Mouse (Mus musculus): ENCODE data around the gene Tcf21. TPM values are rescaled to one million over a fixed set of nuclear protein-coding genes. Genes with fewer than 3 reads are reported as not detected.

Tcf21 gene
- polyA plus RNA-seq, 1 experiment from 2014 or later: 2.5 TPM

DNA sequence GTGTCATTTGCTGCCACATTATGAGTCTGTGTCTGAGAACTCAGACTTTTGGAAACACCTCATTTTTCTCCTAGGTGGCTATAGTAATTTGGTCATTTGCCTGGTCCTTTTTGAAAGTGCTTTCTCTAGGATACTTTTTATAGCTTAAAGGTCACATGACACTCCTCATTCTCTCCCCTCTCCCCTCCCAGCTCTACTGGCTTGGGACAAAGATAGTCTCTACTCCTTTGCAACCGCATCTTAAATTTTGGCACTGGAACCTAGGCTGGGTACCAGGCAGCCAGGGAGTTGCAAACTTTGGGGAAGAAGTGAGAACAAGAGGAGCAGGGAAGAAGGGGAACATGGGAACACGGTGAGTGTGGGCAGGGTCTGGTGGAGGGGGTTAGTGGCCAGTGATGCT is 5.2 kb downstream of the Tcf21 start:
- Histone ChIP-seq H3K27me3 (peaks cover 85% of the 10 kb centered on the region), H3K9me3 (no peaks in the 10 kb centered on the region), H3K9ac (no peak overlapping the region), H3K36me3 (no peaks in the 10 kb centered on the region), H3K4me2 (replicated peaks) (no peak overlapping the region), H3K27ac (no peak overlapping the region), H3K4me3 (no peak overlapping the region), H3K4me1 (peaks cover 6% of the 10 kb centered on the region; the same call in 1 of the 2 replicates)
- ATAC-seq (ENCODE audit: insufficient number of reproducible peaks, insufficient read depth, low FRiP score, low TSS enrichment): no peak
- 2% methylated on average over 2 of the region's 2 CpGs for WGBS

DNA sequence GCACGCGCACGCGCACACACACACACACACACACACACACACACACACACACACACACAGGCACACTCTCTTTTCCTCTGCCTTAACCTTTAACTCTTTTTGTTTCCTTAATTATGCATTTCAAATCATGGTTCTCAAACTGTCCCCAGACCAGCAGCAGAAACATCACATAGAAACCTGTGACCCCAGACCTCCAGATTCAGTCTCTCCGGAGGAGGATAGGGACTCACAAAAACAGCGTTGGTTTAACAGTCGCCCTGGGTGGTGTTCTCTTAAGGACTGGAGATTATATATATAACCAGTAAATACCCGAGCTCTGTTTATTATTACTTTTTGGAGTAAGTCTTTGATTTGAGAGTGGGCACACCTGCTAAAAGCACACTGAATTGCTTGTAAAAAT is 5.7 kb downstream of the Tcf21 start:
- ATAC-seq (ENCODE audit: insufficient number of reproducible peaks, insufficient read depth, low FRiP score, low TSS enrichment): no peak
- Histone ChIP-seq H3K27me3 (peaks cover 84% of the 10 kb centered on the region), H3K4me1 (peaks cover 6% of the 10 kb centered on the region; the same call in 1 of the 2 replicates), H3K27ac (no peak overlapping the region), H3K4me3 (no peak overlapping the region), H3K36me3 (no peaks in the 10 kb centered on the region), H3K4me2 (replicated peaks) (no peak overlapping the region), H3K9ac (no peak overlapping the region), H3K9me3 (no peaks in the 10 kb centered on the region)
- 0% methylated on average over 4 of the region's 8 CpGs for WGBS

- peak overlapping the region; percentile 29 for H3K4me2 ChIP-seq (replicated peaks)
- H3K4me1 ChIP-seq: peaks cover 6% of the 10 kb centered on the region; the same call in 1 of the 2 replicates
- H3K27ac ChIP-seq: no peak overlapping the region
- peaks cover 75% of the 10 kb centered on the region for H3K27me3 ChIP-seq
- whole genome bisulfite sequencing: under 1% methylated on average over 18 of the region's 18 CpGs
- H3K36me3 ChIP-seq: no peaks in the 10 kb centered on the region
- H3K4me3 ChIP-seq: 0 out of 2 replicates have a peak overlapping the region, but pooled peaks have one; percentile 15
- no peak overlapping the region for H3K9ac ChIP-seq
- ATAC-seq (ENCODE audit: insufficient number of reproducible peaks, insufficient read depth, low FRiP score, low TSS enrichment): no peak
- no peaks in the 10 kb centered on the region for H3K9me3 ChIP-seq
Measured at GRCm38 (mm10) chr10:22813317-22813960, 6.5 kb downstream of the Tcf21 start.

DNA sequence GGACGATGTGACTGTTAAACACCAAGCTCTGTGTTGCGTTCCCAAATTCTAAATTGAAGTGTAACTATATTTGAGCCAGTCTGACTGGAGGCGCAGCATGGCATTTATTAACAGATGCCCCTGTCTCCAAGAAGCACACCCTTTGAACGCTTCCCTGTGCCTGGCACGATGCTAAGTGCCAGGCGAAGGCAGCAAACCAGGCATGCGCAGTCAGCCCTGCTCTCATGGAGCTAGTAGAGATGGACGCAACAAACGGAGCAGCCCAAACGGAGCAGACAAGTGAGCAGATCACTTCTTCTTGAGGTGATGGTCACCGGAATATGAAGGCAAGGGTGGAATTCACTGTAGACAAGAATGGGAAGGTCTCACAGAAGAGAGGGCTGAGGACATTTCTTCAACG is 8.1 kb downstream of the Tcf21 start:
- peaks cover 67% of the 10 kb centered on the region for H3K27me3 ChIP-seq
- H3K9ac ChIP-seq: no peak overlapping the region
- no peaks in the 10 kb centered on the region for H3K9me3 ChIP-seq
- ATAC-seq (ENCODE audit: insufficient number of reproducible peaks, insufficient read depth, low FRiP score, low TSS enrichment): no peak
- WGBS: 12% methylated on average over 12 of the region's 12 CpGs
- H3K27ac ChIP-seq: no peak overlapping the region
- H3K36me3 ChIP-seq: no peaks in the 10 kb centered on the region
- H3K4me2 ChIP-seq (replicated peaks): no peak overlapping the region
- H3K4me1 ChIP-seq: peaks cover 6% of the 10 kb centered on the region; the same call in 1 of the 2 replicates
- H3K4me3 ChIP-seq: no peak overlapping the region

DNA sequence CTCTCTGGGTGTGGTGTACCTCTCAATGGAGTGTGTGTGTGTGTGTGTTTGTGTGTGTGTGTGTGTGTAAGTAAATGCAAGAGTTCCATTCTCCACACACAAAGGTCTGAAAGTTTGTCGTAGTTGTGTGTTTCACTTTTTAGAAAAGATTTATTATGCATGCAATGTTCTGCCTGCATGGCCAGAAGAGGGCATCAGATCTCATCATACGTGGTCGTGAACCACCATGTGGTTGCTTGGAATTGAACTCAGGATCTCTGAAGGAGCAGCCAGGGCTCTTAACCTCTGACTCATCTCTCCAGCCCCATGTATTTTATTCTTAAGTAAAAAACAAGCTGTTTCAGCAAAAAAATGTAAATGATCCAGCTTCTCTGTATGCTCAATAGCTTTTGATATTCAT is 37.3 kb downstream of the Tcf21 start:
- no peak for ATAC-seq (ENCODE audit: insufficient number of reproducible peaks, insufficient read depth, low FRiP score, low TSS enrichment)
- no peak overlapping the region for H3K4me2 ChIP-seq (replicated peaks)
- H3K36me3 ChIP-seq: no peaks in the 10 kb centered on the region
- no peaks in the 10 kb centered on the region for H3K4me1 ChIP-seq
- H3K27ac ChIP-seq: no peak overlapping the region
- no peaks in the 10 kb centered on the region for H3K27me3 ChIP-seq
- H3K9ac ChIP-seq: no peak overlapping the region
- WGBS: 58% methylated on average over 3 of the region's 3 CpGs
- H3K4me3 ChIP-seq: no peak overlapping the region
- no peaks in the 10 kb centered on the region for H3K9me3 ChIP-seq

- Histone ChIP-seq H3K4me2 (replicated peaks) (no peak overlapping the region), H3K36me3 (no peaks in the 10 kb centered on the region), H3K27me3 (no peaks in the 10 kb centered on the region), H3K4me3 (no peak overlapping the region), H3K9me3 (no peaks in the 10 kb centered on the region), H3K27ac (no peak overlapping the region), H3K4me1 (no peaks in the 10 kb centered on the region), H3K9ac (no peak overlapping the region)
- WGBS: 41% methylated on average over 4 of the region's 4 CpGs
- no peak for ATAC-seq (ENCODE audit: insufficient number of reproducible peaks, insufficient read depth, low FRiP score, low TSS enrichment)
Measured at GRCm38 (mm10) chr10:22781466-22781865, 38.5 kb downstream of the Tcf21 start.

DNA sequence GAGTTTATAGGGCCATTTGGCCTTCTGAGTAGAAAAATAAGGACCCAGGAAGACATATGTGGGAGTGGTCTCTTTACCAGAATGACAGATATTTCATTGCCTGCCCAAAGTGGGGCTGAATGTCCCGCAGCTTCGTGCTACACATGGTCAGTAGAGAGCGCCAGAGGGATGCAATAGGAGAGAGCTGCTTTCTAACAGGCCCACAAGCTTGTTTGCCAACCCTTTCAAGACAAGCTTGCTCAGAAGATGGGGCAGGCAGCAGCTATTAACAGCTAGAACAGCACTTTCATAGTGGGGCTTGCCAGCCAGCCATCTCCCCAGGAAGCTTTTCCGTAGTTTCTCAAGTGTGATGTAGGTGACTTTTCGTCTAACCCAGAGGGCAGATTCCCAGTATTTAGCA is 42.0 kb downstream of the Tcf21 start:
- Histone ChIP-seq H3K9me3 (no peaks in the 10 kb centered on the region), H3K36me3 (no peaks in the 10 kb centered on the region), H3K4me3 (no peak overlapping the region), H3K27ac (no peak overlapping the region), H3K4me2 (replicated peaks) (no peak overlapping the region), H3K27me3 (no peaks in the 10 kb centered on the region), H3K4me1 (no peaks in the 10 kb centered on the region), H3K9ac (no peak overlapping the region)
- ATAC-seq (ENCODE audit: insufficient number of reproducible peaks, insufficient read depth, low FRiP score, low TSS enrichment): no peak
- WGBS: 14% methylated on average over 5 of the region's 5 CpGs

DNA sequence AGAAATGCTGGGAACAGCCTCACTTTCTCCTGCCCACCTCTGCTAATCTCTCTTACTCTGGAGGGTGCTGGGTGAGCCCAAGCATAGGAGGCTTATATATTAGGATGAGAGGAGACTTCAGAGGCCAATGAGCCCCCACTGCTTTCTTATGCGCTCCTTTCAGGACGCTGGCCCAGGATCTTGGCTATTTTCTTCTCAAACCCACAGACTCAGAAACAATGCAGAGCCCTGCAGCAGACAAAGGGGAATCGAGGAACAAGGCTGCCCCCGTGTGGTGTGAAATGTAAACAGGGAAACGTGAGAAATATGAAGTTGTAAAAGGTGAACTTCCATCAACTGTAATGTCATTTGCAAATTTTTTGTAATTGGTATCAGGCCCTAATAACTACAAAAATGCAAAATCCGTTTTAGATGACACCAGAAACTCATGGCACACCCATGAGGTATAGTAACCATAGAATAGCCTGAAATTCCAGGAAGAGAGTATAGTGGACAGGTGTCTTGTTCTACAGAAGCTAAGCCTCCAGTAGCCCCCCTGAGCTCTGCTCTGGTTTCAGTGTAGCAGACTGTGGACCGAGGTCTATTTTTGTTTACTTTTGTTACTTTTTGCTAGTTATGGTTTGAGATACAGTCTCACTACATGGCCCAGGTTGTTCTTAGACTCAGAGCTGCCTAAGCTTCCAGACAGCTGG is 43.8 kb downstream of the Tcf21 start:
- Histone ChIP-seq H3K4me2 (replicated peaks) (no peak overlapping the region), H3K27me3 (no peaks in the 10 kb centered on the region), H3K4me3 (no peak overlapping the region), H3K4me1 (no peaks in the 10 kb centered on the region), H3K9ac (no peak overlapping the region), H3K36me3 (no peaks in the 10 kb centered on the region), H3K9me3 (no peaks in the 10 kb centered on the region), H3K27ac (no peak overlapping the region)
- WGBS: 10% methylated on average over 7 of the region's 7 CpGs
- no peak for ATAC-seq (ENCODE audit: insufficient number of reproducible peaks, insufficient read depth, low FRiP score, low TSS enrichment)

GRCm38 (mm10) chr10:22775456-22775855 is 44.5 kb downstream of the Tcf21 start:
- no peak overlapping the region for H3K4me3 ChIP-seq
- H3K36me3 ChIP-seq: no peaks in the 10 kb centered on the region
- H3K27ac ChIP-seq: no peak overlapping the region
- H3K9me3 ChIP-seq: no peaks in the 10 kb centered on the region
- no peak overlapping the region for H3K9ac ChIP-seq
- H3K4me1 ChIP-seq: no peaks in the 10 kb centered on the region
- no peaks in the 10 kb centered on the region for H3K27me3 ChIP-seq
- H3K4me2 ChIP-seq (replicated peaks): no peak overlapping the region
- ATAC-seq (ENCODE audit: insufficient number of reproducible peaks, insufficient read depth, low FRiP score, low TSS enrichment): no peak
- 74% methylated on average over 2 of the region's 2 CpGs for whole genome bisulfite sequencing

- H3K4me3 ChIP-seq: no peak overlapping the region
- no peaks in the 10 kb centered on the region for H3K4me1 ChIP-seq
- no peaks in the 10 kb centered on the region for H3K36me3 ChIP-seq
- H3K9ac ChIP-seq: no peak overlapping the region
- H3K9me3 ChIP-seq: no peaks in the 10 kb centered on the region
- WGBS: 86% methylated on average over 3 of the region's 3 CpGs
- H3K27ac ChIP-seq: no peak overlapping the region
- H3K27me3 ChIP-seq: no peaks in the 10 kb centered on the region
- H3K4me2 ChIP-seq (replicated peaks): no peak overlapping the region
- no peak for ATAC-seq (ENCODE audit: insufficient number of reproducible peaks, insufficient read depth, low FRiP score, low TSS enrichment)
Measured at GRCm38 (mm10) chr10:22774626-22775025, 45.3 kb downstream of the Tcf21 start.
